Mouse (Mus musculus): ENCODE measurements at regions not wholly inside any gene's neighbourhood (a gene's known extent, or its start where the extent isn't known, plus 50 kb on each side); places are given as distances from the start of the nearest gene placed in this dataset.
A peak's percentile ranks its signal among the peaks of the same experiment; 100 is the strongest.

- intact Hi-C loops (cut with DNase I), result no loop called here
- DNase-seq, result peak; percentile 55 to 59
Measured at GRCm38 (mm10) chr7:95082248-95082647, 1088.8 kb upstream of the Tenm4 start.

GRCm38 (mm10) chr7:95084328-95084727, 1086.7 kb upstream of the Tenm4 start:
- intact Hi-C loops (cut with DNase I), result no loop called here
- no peak for DNase-seq

- intact Hi-C loops (cut with DNase I), result loop anchor here (2.0 kb wide), 1 partner anchor 733 kb away; no protein-coding TSS in a partner anchor
- DNase-seq, result peak; percentile 12 to 31
Measured at GRCm38 (mm10) chr7:95091360-95091759, 1079.7 kb upstream of the Tenm4 start.

- intact Hi-C loops (cut with DNase I), result no loop called here
- DNase-seq, result no peak
Measured at GRCm38 (mm10) chr7:95129020-95129419, 1042.0 kb upstream of the Tenm4 start.

GRCm38 (mm10) chr7:95133038-95133437, 1038.0 kb upstream of the Tenm4 start:
- DNase-seq, result no peak
- intact Hi-C loops (cut with DNase I), result no loop called here

GRCm38 (mm10) chr7:95134062-95134625, 1036.9 kb upstream of the Tenm4 start:
- DNase-seq, result no peak
- intact Hi-C loops (cut with DNase I), result no loop called here

GRCm38 (mm10) chr7:95141778-95142177, 1029.3 kb upstream of the Tenm4 start:
- DNase-seq, result peak; percentile 4 to 18
- intact Hi-C loops (cut with DNase I), result no loop called here

- no peak for DNase-seq
- intact Hi-C loops (cut with DNase I), result no loop called here
Measured at GRCm38 (mm10) chr7:95143037-95143436, 1028.0 kb upstream of the Tenm4 start.

All from heart, postnatal 10 days (tissue).